Mouse (Mus musculus): ENCODE measurements at regions not wholly inside any gene's neighbourhood (a gene's known extent, or its start where the extent isn't known, plus 50 kb on each side); places are given as distances from the start of the nearest gene placed in this dataset.

GRCm38 (mm10) chr2:79183034-79183630 is 72.1 kb upstream of the Itga4 start:
- TF ChIP-seq CTCF (IDR thresholded peaks at IDR 0.05; ENCODE audit: insufficient read depth, low read depth, low read length) (no peak), POLR2A (IDR thresholded peaks at IDR 0.05; ENCODE audit: insufficient read depth, low read depth, low read length) (no peak)
